Mouse (Mus musculus) CH12.LX (cell line): ENCODE measurements around the gene H1fx.

Experiments used
- CHD2 ChIP-seq: IDR thresholded peaks from 2 replicates; pipeline ENCODE4 v1.6.1; 2011; ENCODE audit warnings: low read length, improper control_type of control experiment
- CTCF ChIP-seq, 2 experiments: IDR thresholded peaks in 1 of 2; conservative IDR thresholded peaks in 1 of 2; 2 replicates each; pipeline ENCODE4 v1.5.1; 2011 to 2012; ENCODE audit warnings: low read depth in 2 of 2, low read length in 2 of 2, improper control_type of control experiment in 1 of 2, inconsistent platforms in 1 of 2, mild to moderate bottlenecking in 1 of 2, moderate library complexity in 1 of 2
- E2F4 ChIP-seq: IDR thresholded peaks from 2 replicates; pipeline ENCODE4 v1.6.1; 2011; ENCODE audit warnings: low read depth, low read length, improper control_type of control experiment; ENCODE audit not compliant: insufficient replicate concordance
- EP300 ChIP-seq: IDR thresholded peaks from 2 replicates; pipeline ENCODE4 v1.6.1; 2011; ENCODE audit warnings: low read length, improper control_type of control experiment
- MAFK ChIP-seq: IDR thresholded peaks from 2 replicates; pipeline ENCODE4 v1.6.1; 2011; ENCODE audit warnings: low read length, improper control_type of control experiment; ENCODE audit not compliant: insufficient replicate concordance
- MAX ChIP-seq: IDR thresholded peaks from 2 replicates; pipeline ENCODE4 v1.6.1; 2011; ENCODE audit warnings: low read length, improper control_type of control experiment
- POLR2A ChIP-seq: IDR thresholded peaks from 2 replicates; pipeline ENCODE4 v1.6.1; 2011; ENCODE audit warnings: low read depth, mild to moderate bottlenecking, improper control_type of control experiment, low read length
- SIN3A ChIP-seq: IDR thresholded peaks from 2 replicates; pipeline ENCODE4 v1.6.1; 2012; ENCODE audit warnings: low read length, improper control_type of control experiment, inconsistent platforms
- SMC3 ChIP-seq: IDR thresholded peaks from 2 replicates; pipeline ENCODE4 v1.6.1; 2011; ENCODE audit warnings: low read depth, low read length, improper control_type of control experiment
- USF1 ChIP-seq: IDR thresholded peaks from 2 replicates; pipeline ENCODE4 v1.6.1; 2014; ENCODE audit warnings: low read depth, mild to moderate bottlenecking, inconsistent platforms, low read length, improper control_type of control experiment
- ZKSCAN1 ChIP-seq: IDR thresholded peaks from 2 replicates; pipeline ENCODE4 v1.6.1; 2012; ENCODE audit warnings: low read depth, inconsistent platforms, low read length, improper control_type of control experiment, borderline replicate concordance

DNA sequence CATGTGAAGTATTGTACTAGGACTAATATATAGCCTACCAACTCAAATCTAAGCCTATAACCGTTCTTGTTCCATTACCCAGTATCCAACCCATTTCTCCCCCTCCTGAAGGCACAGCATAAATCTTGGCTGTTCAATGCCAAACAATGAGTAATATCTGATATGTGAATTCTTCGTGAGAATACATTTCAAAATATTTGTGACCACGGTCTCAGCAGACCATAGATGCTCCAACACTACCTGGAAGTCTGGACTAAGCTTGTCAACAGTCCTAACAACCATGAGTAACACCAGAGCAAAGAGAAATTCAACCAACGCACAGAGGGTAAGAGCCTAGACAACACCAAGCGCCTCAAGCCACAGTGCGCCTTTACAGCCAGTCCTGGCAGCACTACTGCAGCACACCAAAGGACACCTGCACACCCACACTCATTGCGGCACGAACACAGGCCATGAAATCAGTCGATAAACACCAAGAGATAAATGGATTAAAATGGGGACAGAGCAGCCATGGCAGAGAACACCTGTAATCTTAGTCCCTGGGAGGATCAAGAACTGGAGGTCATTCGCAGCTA is 42.0 kb upstream of the H1fx start:
- TF ChIP-seq ZKSCAN1 = no peak
- no peak for TF ChIP-seq CTCF (conservative IDR thresholded peaks at IDR 0.05 in 1 of 2, IDR thresholded peaks at IDR 0.05 in 1 of 2; ENCODE audit: low read depth in 2 of 2, low read length in 2 of 2)
- no peak for TF ChIP-seq E2F4
- TF ChIP-seq EP300 = no peak
- TF ChIP-seq USF1 = no peak
- no peak for TF ChIP-seq MAX
- no peak for TF ChIP-seq POLR2A
- no peak for TF ChIP-seq SMC3
- TF ChIP-seq MAFK = no peak
- TF ChIP-seq SIN3A = no peak
- TF ChIP-seq CHD2 = no peak
